Mouse (Mus musculus) spleen, adult 12 weeks (tissue): Measurements from ENCODE around the gene Mllt6.
"Not testable (repeated sequence)": the region's sequence is repeated elsewhere in the genome, so short reads cannot be mapped to it uniquely, and the experiment has no call there.

Experiments
- DNase-seq: peaks from one replicate; pipeline ENCODE4 v3.0.0; 2022; ENCODE audit warnings: low spot score

Mllt6 gene

DNA sequence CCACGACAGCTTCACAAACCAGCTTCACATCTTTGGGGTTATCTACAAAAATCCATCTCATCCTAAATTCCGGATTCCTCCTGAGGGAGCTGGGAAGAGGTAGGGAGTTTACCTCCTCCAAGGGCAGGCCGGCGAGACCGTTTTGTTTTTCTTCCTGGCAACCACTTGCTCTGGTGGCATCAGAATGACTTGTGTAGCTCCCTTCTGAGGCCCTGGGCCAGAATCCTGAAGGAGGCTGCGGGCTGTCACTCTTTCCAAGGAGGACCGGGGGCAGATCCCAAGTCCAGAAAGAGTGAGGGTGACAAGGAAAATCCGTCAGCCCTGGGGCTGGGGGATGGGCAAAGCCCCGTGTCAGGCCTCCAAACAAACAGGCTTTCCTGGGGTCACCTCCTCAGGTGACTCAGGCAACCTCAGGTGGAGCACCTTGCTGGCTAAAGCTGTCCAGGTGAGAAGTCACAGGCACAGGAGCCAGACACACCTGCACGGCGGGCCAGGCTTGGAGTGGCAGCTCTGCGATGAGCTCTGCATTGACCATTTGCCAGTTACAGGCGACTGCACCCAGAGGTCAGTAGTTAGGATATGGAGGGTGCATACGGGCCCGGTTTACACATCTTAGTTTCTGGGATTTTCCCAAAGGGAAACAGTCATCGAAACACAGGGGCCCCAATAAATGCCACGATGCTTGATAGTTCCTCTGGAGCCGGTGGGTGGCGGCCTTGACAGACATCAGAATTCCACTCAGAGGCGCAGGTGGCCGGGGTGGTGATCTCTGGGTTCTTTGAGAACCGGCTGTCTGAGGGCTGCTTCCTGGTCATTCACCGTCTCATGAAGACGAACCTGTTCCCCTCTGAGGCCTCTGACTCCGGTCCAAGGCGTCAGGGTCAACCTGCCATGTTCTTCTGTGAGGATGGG is 54.4 kb downstream of the Mllt6 start:
- DNase-seq: no peak

- DNase-seq: no peak
Measured at GRCm38 (mm10) chr11:97718281-97718860, 55.2 kb downstream of the Mllt6 start.

DNA sequence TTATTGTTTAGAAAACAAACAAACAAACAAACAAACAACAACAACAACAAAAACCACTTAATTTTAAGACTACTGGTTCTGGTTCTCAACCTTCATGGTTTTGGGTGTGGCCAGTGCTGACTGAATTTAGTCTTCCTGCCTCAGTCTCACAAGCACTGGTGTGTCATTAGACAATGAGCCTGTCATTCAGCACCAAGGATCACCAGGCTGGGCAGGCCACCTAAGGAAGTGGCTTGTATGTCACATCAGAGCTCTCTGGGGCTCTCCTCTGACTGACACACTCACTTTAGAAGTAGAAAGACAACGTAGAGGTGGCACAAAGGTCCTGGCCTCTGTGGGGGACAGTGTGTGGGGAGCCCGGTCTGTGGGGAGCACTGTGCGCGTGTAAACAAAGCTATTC is 55.8 kb downstream of the Mllt6 start:
- DNase-seq: no peak

GRCm38 (mm10) chr11:97721338-97721737 is 58.1 kb downstream of the Mllt6 start:
- no peak for DNase-seq

GRCm38 (mm10) chr11:97723709-97724108 is 60.5 kb downstream of the Mllt6 start:
- no peak for DNase-seq

- DNase-seq: no peak
Measured at GRCm38 (mm10) chr11:97728311-97728710, 65.1 kb downstream of the Mllt6 start.

DNA sequence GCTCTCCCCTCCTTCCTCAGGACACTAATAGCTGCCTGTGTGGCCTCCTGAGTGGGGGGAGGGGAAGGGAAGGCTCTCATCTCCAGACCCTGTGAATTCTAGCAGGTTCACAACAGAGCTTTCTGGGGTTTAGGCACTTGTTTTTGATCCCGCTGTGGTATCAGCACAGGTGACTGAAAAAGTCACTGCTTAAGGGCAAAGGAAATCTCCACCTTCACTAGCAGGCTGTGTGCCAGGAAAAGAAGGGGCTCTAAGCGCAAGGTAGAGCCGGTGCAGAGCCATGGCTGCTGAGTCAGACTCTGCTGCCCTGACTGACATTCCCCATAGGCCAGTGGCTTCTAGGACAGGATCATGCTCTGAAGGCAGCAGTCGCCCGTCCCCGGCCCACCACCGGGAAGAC is 65.5 kb downstream of the Mllt6 start:
- DNase-seq: no peak

DNA sequence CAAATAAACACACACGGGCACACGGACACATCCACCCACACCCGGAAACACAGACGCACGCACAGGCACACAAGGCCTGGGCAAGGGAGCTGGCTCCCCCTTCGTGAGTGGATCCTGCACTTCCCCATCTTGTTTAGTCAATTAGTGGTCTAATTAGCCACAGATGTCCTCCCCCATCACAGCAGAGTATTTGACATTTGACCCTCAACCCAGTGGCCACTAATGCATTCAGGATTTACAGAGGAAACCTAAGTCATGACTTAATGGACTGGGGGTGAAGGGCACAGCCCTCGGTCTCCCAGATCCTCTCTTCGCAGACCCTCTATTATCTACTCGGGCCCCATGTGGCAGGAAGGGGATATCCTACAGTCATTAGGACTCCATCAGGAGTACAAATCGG is 70.5 kb downstream of the Mllt6 start:
- no peak for DNase-seq

DNA sequence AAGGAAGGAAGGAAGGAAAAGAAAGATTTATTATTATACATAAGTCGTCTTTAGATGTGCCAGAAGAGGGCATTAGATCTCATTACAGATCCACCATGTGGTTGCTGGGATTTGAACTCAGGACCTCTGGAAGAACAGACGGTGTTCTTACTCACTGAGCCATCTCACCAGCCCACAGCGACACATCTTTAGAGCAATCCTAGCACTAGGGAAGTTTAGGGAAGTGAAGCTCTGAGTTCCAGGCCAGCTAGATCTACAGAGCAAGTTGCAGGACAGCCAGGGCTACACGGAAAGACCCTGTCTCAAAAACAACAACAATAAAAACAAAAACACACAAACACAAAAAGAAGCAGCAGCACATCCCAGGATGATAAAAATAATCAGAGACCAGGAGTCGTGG is 71.6 kb downstream of the Mllt6 start:
- DNase-seq: not testable (repeated sequence)
